Mouse (Mus musculus): ENCODE data around the gene Trio. TPM values are rescaled to one million over a fixed set of nuclear protein-coding genes. Genes with fewer than 3 reads are reported as not detected.
A peak's percentile ranks its signal among the peaks of the same experiment; 100 is the strongest.

The Trio gene
- polyA plus RNA-seq, 1 experiment from 2014 or later: 53.9 TPM

DNA sequence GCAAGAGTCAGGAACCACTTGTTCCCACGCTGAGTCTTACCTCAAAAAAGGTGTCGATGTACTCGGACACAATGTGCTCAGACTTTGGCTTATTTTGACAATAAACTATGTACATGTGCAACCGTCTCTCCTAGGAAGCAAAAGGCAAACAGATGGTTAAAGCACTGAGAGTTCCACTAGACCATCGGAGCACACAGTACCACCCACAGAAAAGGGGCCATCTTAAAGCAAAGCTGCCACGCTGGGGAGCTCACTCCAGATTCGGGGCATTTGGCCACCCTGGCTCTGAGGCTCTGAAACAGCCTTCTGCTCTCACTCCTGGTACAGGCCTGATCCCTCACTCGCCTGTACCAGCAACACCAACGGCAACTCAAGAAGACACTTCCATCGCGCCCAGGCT, 269.2 kb downstream of the Trio start:
- no peak for DNase-seq (ENCODE audit: low spot score)
- Histone ChIP-seq H3K4me1 (replicated peaks; ENCODE audit: control insufficient read depth, insufficient read depth, low read length) (no peaks in the 10 kb centered on the region), H3K9me3 (ENCODE audit: control insufficient read depth, low read length) (no peaks in the 10 kb centered on the region), H3K4me2 (replicated peaks) (no peak overlapping the region), H3K27ac (no peak overlapping the region), H3K27me3 (ENCODE audit: control insufficient read depth, insufficient read depth, low read length) (no peaks in the 10 kb centered on the region), H3K4me3 (replicated peaks; ENCODE audit: low read length) (no peak overlapping the region), H3K9ac (no peak overlapping the region), H3K36me3 (replicated peaks; ENCODE audit: control insufficient read depth, insufficient read depth) (peaks cover 83% of the 10 kb centered on the region)
- 95% methylated on average over 11 of the region's 11 CpGs for WGBS
- no peak for ATAC-seq (ENCODE audit: low FRiP score)

DNA sequence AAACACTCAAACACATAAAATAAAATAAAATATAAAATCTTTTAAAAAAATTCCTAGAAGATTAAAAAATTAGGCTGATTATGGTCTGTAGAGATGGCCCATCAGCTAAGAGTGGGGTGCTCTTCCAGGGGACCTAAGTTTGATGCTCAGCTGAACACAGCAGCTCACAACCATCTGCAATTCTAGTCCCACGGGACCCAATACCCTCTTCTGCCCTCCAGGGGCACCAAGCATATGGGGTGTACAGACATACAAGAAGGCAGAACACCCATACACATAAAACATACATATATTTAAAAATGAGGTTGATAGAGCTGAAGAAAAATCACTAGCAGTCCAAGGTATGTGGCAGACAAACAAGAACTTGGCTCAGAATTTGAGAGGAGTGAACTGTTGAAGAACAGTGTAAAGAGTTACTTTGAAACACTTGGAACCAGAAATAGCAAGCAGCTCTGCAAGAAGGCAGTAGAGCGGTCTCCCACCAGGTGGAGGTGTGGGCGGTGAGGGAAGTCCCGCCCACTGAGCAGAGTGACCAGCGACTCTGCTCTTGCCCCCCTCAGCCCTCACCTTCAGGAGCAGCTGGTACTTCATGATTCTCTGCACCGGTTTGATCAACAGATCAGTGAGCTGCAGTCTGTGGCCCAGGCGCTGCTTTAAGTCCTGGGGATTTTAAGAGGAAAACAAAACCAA, 270.9 kb downstream of the Trio start:
- no peak overlapping the region for H3K9ac ChIP-seq
- no peak for DNase-seq (ENCODE audit: low spot score)
- H3K36me3 ChIP-seq (replicated peaks; ENCODE audit: control insufficient read depth, insufficient read depth): peaks cover 91% of the 10 kb centered on the region
- no peaks in the 10 kb centered on the region for H3K4me1 ChIP-seq (replicated peaks; ENCODE audit: control insufficient read depth, insufficient read depth, low read length)
- no peak overlapping the region for H3K27ac ChIP-seq
- H3K4me2 ChIP-seq (replicated peaks): no peak overlapping the region
- ATAC-seq (ENCODE audit: low FRiP score): no peak
- WGBS: 85% methylated on average over 7 of the region's 7 CpGs
- H3K27me3 ChIP-seq (ENCODE audit: control insufficient read depth, insufficient read depth, low read length): no peaks in the 10 kb centered on the region
- H3K4me3 ChIP-seq (replicated peaks; ENCODE audit: low read length): no peak overlapping the region
- no peaks in the 10 kb centered on the region for H3K9me3 ChIP-seq (ENCODE audit: control insufficient read depth, low read length)

DNA sequence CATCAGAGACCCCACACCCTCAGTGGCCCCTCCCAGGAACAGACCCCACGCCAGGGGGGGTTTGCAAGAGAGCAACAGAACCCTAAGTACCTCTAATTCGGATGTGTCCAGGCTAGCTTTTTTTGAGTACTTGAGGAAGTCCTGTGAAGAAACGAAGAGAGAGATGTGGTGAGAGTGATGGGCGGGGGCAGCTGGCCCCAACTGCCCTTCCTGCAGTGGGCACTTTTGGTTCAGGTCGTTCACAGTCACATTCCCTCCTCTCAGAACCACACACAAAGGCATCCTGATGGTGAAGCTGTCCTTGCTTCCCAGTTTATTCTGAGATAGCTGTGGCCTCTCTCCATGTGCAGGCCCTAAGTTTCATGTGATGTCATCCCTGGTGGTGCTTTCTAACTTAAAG, 271.7 kb downstream of the Trio start:
- peaks cover 91% of the 10 kb centered on the region for H3K36me3 ChIP-seq (replicated peaks; ENCODE audit: control insufficient read depth, insufficient read depth)
- ATAC-seq (ENCODE audit: low FRiP score) (no peak), DNase-seq (ENCODE audit: low spot score) (no peak)
- 0 out of 2 replicates have a peak overlapping the region, but pooled peaks have one; percentile 20 for H3K27ac ChIP-seq
- 87% methylated on average over 5 of the region's 5 CpGs for WGBS
- H3K9me3 ChIP-seq (ENCODE audit: control insufficient read depth, low read length): no peaks in the 10 kb centered on the region
- no peak overlapping the region for H3K9ac ChIP-seq
- no peak overlapping the region for H3K4me3 ChIP-seq (replicated peaks; ENCODE audit: low read length)
- H3K4me2 ChIP-seq (replicated peaks): no peak overlapping the region
- no peaks in the 10 kb centered on the region for H3K4me1 ChIP-seq (replicated peaks; ENCODE audit: control insufficient read depth, insufficient read depth, low read length)
- H3K27me3 ChIP-seq (ENCODE audit: control insufficient read depth, insufficient read depth, low read length): no peaks in the 10 kb centered on the region

DNA sequence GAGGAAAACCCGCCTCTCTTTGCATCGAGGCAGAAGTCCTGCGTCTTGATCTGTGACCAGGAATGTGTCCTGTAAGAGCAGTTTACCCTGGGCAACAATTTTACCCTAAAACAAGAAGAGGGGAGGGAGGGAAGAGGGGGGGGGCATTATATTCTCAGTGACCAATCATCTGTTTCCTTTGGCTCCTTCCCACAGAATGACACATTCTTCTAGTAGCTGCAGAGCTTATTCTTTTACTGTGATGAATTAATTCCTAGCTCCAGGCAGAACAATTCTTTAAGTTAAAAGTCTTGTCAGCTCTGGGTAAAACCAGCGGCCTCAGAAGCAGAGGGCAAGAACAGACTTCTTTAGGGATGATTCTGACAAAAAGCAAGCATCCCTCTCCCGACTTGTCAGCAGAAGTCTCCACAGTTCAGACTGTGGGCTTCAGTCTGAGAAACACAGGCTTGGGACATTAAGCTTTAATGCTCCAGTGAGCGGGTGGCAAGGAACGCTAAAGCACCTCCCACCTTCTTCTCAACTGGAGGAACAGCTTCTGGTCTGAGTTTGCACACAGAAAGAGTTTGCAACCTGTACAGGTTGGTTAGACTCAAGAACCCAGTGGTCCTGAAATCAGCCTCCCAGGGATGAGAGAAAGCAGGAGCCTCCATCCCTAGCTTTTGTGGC, 272.8 kb downstream of the Trio start:
- no peak overlapping the region for H3K9ac ChIP-seq
- no peaks in the 10 kb centered on the region for H3K27me3 ChIP-seq (ENCODE audit: control insufficient read depth, insufficient read depth, low read length)
- no peaks in the 10 kb centered on the region for H3K9me3 ChIP-seq (ENCODE audit: control insufficient read depth, low read length)
- 62% methylated on average over 7 of the region's 7 CpGs for WGBS
- no peak overlapping the region for H3K4me2 ChIP-seq (replicated peaks)
- H3K36me3 ChIP-seq (replicated peaks; ENCODE audit: control insufficient read depth, insufficient read depth): peaks cover 91% of the 10 kb centered on the region
- no peak for ATAC-seq (ENCODE audit: low FRiP score)
- no peak overlapping the region for H3K4me3 ChIP-seq (replicated peaks; ENCODE audit: low read length)
- no peak for DNase-seq (ENCODE audit: low spot score)
- no peaks in the 10 kb centered on the region for H3K4me1 ChIP-seq (replicated peaks; ENCODE audit: control insufficient read depth, insufficient read depth, low read length)
- no peak overlapping the region for H3K27ac ChIP-seq

DNA sequence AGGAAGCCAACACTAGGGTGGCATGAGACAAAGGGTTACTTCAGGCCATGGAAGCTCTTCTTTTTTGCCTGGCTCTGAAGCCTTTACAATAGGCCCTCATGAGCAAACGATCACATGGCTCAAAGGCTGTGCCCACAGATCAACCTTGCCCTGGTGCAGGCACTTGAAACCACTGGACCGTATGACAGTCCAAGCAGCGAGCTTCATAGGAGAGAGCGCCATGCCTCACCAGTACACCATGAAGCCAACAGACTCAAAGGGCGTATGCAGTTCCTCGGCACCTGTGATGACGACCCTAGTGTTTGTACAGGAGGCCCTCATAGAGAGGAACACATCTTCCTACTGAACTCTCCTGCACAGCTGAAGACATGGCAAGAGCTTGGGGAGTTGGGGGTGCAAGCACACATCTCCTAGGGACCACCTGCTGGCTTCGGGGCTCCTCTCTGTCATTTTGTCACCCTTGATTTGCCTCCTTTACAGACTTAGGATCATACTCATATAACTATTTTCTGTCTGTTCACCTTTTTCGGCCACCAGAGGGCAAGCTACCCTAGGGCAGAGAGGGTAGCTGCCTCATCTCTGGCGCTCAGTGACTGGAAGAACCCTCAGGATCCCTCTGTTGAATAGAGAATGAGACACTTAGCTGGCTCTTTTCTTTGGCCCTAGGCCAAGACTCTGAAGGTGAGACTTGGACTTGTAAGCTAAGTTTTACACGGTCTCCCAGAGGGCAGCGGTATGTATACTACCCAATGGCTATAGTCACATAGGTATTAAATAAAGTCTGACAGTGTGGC, 273.8 kb downstream of the Trio start:
- Histone ChIP-seq H3K4me1 (replicated peaks; ENCODE audit: control insufficient read depth, insufficient read depth, low read length) (no peaks in the 10 kb centered on the region), H3K9me3 (ENCODE audit: control insufficient read depth, low read length) (no peaks in the 10 kb centered on the region), H3K27ac (no peak overlapping the region), H3K27me3 (ENCODE audit: control insufficient read depth, insufficient read depth, low read length) (no peaks in the 10 kb centered on the region), H3K4me3 (replicated peaks; ENCODE audit: low read length) (no peak overlapping the region), H3K9ac (no peak overlapping the region), H3K4me2 (replicated peaks) (no peak overlapping the region), H3K36me3 (replicated peaks; ENCODE audit: control insufficient read depth, insufficient read depth) (peaks cover 91% of the 10 kb centered on the region)
- DNase-seq (ENCODE audit: low spot score): peak; percentile 62
- peak; percentile 35; the same call in 1 of the 2 replicates for ATAC-seq (ENCODE audit: low FRiP score)
- WGBS: 83% methylated on average over 12 of the region's 12 CpGs

DNA sequence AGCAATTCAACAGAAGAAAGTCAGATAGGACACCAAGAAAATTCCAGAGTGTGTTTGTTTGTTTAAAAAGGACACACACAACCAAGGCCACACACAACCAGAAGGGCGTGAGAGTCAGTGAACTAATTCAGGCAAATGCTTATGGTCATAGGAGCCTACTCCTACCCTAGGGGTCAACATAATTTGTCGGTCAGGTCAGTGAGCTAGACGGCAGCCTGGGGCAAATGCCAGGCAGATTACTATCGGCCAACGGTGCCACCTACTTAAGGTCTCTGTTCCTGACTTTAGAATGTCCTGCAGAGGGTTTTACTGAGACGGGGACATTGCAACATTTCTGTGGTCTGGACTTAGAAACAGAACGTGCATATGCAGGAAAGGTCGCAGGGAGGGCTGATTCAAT, 276.9 kb downstream of the Trio start:
- H3K4me1 ChIP-seq (replicated peaks; ENCODE audit: control insufficient read depth, insufficient read depth, low read length): no peaks in the 10 kb centered on the region
- H3K4me2 ChIP-seq (replicated peaks): no peak overlapping the region
- H3K36me3 ChIP-seq (replicated peaks; ENCODE audit: control insufficient read depth, insufficient read depth): peaks cover 91% of the 10 kb centered on the region
- no peak overlapping the region for H3K9ac ChIP-seq
- no peak overlapping the region for H3K4me3 ChIP-seq (replicated peaks; ENCODE audit: low read length)
- no peak for DNase-seq (ENCODE audit: low spot score)
- 84% methylated on average over 8 of the region's 8 CpGs for WGBS
- ATAC-seq (ENCODE audit: low FRiP score): no peak
- H3K27me3 ChIP-seq (ENCODE audit: control insufficient read depth, insufficient read depth, low read length): no peaks in the 10 kb centered on the region
- H3K27ac ChIP-seq: no peak overlapping the region
- H3K9me3 ChIP-seq (ENCODE audit: control insufficient read depth, low read length): no peaks in the 10 kb centered on the region

DNA sequence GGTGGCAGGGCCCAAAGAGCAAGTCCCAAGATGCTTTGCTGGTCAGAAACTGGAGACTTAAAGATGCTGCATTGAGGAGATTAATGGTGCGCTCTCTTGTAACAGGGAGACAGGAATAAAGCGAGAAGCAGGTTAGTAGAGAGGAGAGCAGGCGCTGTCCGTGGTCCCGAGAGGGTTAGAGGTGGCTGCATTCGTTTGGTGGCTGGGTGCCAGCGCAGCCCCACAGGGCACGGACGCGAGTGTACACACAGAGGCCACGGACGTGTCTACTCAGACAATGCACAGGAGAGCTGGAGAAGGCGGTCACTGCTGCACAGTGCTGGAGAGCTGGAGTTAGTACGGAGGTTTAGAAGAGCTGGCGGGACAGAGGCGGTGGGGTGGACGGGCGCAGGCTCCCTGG, 278.1 kb downstream of the Trio start:
- 85% methylated on average over 18 of the region's 18 CpGs for WGBS
- H3K4me2 ChIP-seq (replicated peaks): no peak overlapping the region
- H3K36me3 ChIP-seq (replicated peaks; ENCODE audit: control insufficient read depth, insufficient read depth): peaks cover 99% of the 10 kb centered on the region
- DNase-seq (ENCODE audit: low spot score) (no peak), ATAC-seq (ENCODE audit: low FRiP score) (no peak)
- H3K27me3 ChIP-seq (ENCODE audit: control insufficient read depth, insufficient read depth, low read length): no peaks in the 10 kb centered on the region
- H3K4me3 ChIP-seq (replicated peaks; ENCODE audit: low read length): no peak overlapping the region
- no peaks in the 10 kb centered on the region for H3K4me1 ChIP-seq (replicated peaks; ENCODE audit: control insufficient read depth, insufficient read depth, low read length)
- no peak overlapping the region for H3K27ac ChIP-seq
- no peaks in the 10 kb centered on the region for H3K9me3 ChIP-seq (ENCODE audit: control insufficient read depth, low read length)
- H3K9ac ChIP-seq: no peak overlapping the region

DNA sequence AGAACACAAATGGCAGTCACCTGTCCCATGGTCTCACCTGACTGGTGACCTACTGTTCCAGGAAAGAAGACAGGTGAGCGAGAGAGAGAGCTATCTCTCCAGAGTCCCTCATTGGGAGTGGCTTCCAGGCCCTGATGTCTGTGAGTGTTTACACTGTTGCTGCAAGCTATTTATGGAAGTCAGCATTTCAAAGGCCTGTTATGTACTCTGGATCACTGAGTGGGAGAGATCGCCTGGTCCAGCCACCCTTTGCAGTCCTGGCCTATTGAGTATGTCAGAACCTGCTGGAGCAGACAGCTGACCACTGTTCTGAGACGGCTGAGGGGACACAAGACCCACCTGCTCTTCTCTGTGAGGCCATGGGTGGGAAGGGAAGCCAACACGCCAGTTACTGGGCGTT, 280.7 kb downstream of the Trio start:
- no peaks in the 10 kb centered on the region for H3K4me1 ChIP-seq (replicated peaks; ENCODE audit: control insufficient read depth, insufficient read depth, low read length)
- no peak overlapping the region for H3K4me2 ChIP-seq (replicated peaks)
- H3K9me3 ChIP-seq (ENCODE audit: control insufficient read depth, low read length): no peaks in the 10 kb centered on the region
- no peak for DNase-seq (ENCODE audit: low spot score)
- no peak overlapping the region for H3K9ac ChIP-seq
- no peak for ATAC-seq (ENCODE audit: low FRiP score)
- 94% methylated on average over 5 of the region's 5 CpGs for WGBS
- no peak overlapping the region for H3K27ac ChIP-seq
- H3K27me3 ChIP-seq (ENCODE audit: control insufficient read depth, insufficient read depth, low read length): no peaks in the 10 kb centered on the region
- H3K36me3 ChIP-seq (replicated peaks; ENCODE audit: control insufficient read depth, insufficient read depth): peaks cover 95% of the 10 kb centered on the region
- no peak overlapping the region for H3K4me3 ChIP-seq (replicated peaks; ENCODE audit: low read length)

DNA sequence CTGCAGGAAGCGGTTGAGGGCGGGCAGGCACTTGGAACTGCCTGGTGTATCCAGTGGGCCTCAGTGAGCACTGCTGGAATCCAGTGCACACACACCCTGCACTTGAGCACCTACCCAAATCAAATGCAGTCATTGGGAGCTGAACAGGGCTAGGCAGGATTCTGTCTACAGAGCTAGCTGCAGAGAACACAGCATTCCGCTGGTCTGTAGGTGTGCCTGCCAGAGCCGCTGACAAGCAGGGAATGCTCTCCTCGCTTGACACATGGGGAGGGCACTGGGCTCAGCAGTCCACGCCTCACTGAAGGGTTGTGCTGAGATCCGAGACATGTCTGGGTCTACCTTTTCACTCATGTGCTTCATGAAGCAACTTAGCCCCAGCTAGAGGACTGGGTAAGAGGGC, 285.6 kb downstream of the Trio start:
- 90% methylated on average over 7 of the region's 7 CpGs for WGBS
- Histone ChIP-seq H3K36me3 (replicated peaks; ENCODE audit: control insufficient read depth, insufficient read depth) (peaks cover 84% of the 10 kb centered on the region), H3K4me1 (replicated peaks; ENCODE audit: control insufficient read depth, insufficient read depth, low read length) (no peaks in the 10 kb centered on the region), H3K27me3 (ENCODE audit: control insufficient read depth, insufficient read depth, low read length) (no peaks in the 10 kb centered on the region), H3K4me3 (replicated peaks; ENCODE audit: low read length) (no peak overlapping the region), H3K9ac (no peak overlapping the region), H3K4me2 (replicated peaks) (no peak overlapping the region), H3K9me3 (ENCODE audit: control insufficient read depth, low read length) (no peaks in the 10 kb centered on the region), H3K27ac (no peak overlapping the region)
- ATAC-seq (ENCODE audit: low FRiP score) (no peak), DNase-seq (ENCODE audit: low spot score) (no peak)
